Mouse (Mus musculus) bone marrow macrophage, adult 2 months (primary cell): Measurements from ENCODE around the gene Supt5.

Experiments used
- CTCF ChIP-seq: IDR thresholded peaks from 2 replicates; pipeline ENCODE4 v1.5.1; 2012; ENCODE audit warnings: low read depth, mild to moderate bottlenecking, low read length, moderate library complexity
- POLR2A ChIP-seq: IDR thresholded peaks from 2 replicates; pipeline ENCODE4 v1.6.1; 2012; ENCODE audit warnings: mild to moderate bottlenecking, low read depth, low read length, borderline replicate concordance

GRCm38 (mm10) chr7:28370977-28371513 is 32.5 kb upstream of the Supt5 start:
- TF ChIP-seq CTCF = no peak
- no peak for TF ChIP-seq POLR2A
